Mouse (Mus musculus) midbrain, postnatal 0 days (tissue): ENCODE data around the gene Actr5. TPM values are rescaled to one million over a fixed set of nuclear protein-coding genes. Genes with fewer than 3 reads are reported as not detected.

ENCODE experiments used
- ATAC-seq: fragments of 200-750 bp; cut with Nextera tagmentation; 2 replicates; pipeline ENCODE4 v1.8.0; 2017; ENCODE audit warnings: moderate number of reproducible peaks, mild to moderate bottlenecking, moderate TSS enrichment, moderate library complexity; ENCODE audit not compliant: low FRiP score
- DNase-seq: peaks from one replicate; pipeline ENCODE4 v3.0.0-alpha.2; 2015; ENCODE audit warnings: low spot score
- H3K27ac ChIP-seq: fragments of 300-500 bp; sonication (generic); 2 replicates; pipeline ENCODE4 v1.5.1; 2014; ENCODE audit warnings: low read depth, mild to moderate bottlenecking, low read length, mixed read lengths
- H3K27me3 ChIP-seq: fragments of 300-500 bp; sonication (generic); 2 replicates; pipeline ENCODE4 v1.6.1; 2014; ENCODE audit warnings: low read length, control low read depth, mixed read lengths; ENCODE audit not compliant: insufficient read depth
- H3K36me3 ChIP-seq: fragments of 300-500 bp; sonication (generic); 2 replicates; pipeline ENCODE4 v1.6.1; 2014; ENCODE audit warnings: low read length, control low read depth, mixed read lengths; ENCODE audit not compliant: insufficient read depth
- H3K4me1 ChIP-seq: fragments of 300-500 bp; sonication (generic); 2 replicates; pipeline ENCODE4 v1.6.1; 2014; ENCODE audit warnings: mild to moderate bottlenecking, control low read depth, antibody characterized with exemption, low read length, mixed read lengths; ENCODE audit not compliant: insufficient read depth
- H3K4me2 ChIP-seq: fragments of 300-500 bp; sonication (generic); 2 replicates; pipeline ENCODE4 v1.6.1; 2014; ENCODE audit warnings: low read depth, mild to moderate bottlenecking, low read length, mixed read lengths; ENCODE audit not compliant: poor library complexity, severe bottlenecking
- H3K4me3 ChIP-seq: fragments of 300-500 bp; sonication (generic); 2 replicates; pipeline ENCODE4 v1.5.1; 2014; ENCODE audit warnings: low read depth, mild to moderate bottlenecking, low read length, moderate library complexity
- H3K9ac ChIP-seq: fragments of 300-500 bp; sonication (generic); replicated peaks from 2 replicates; pipeline ENCODE4 v1.6.1; 2014; ENCODE audit warnings: mild to moderate bottlenecking, low read length, moderate library complexity, mixed read lengths; ENCODE audit not compliant: poor library complexity, severe bottlenecking
- H3K9me3 ChIP-seq: fragments of 300-500 bp; sonication (generic); 2 replicates; pipeline ENCODE4 v1.6.1; 2016; ENCODE audit warnings: low read length, control low read depth
- CTCF ChIP-seq: IDR thresholded peaks from 2 replicates; pipeline ENCODE4 v1.5.1; 2016; ENCODE audit warnings: antibody characterized with exemption, mild to moderate bottlenecking
- WGBS: fragments of 180-500 bp; shearing (Covaris S2); extraction: QIAGEN DNeasy Blood & Tissue Kit; methylation state at CpG from one replicate; pipeline ENCODE4 v1.1.7; 2014; 5-methylcytosine and 5-hydroxymethylcytosine counted together
- polyA plus RNA-seq: library from polyadenylated mRNA; unstranded; fragments of >200 nt; fragmentation: Nextera tagmentation; extraction: Ambion mirVana; gene quantifications from 2 replicates; pipeline ENCODE4 v1.2.1, GENCODE M21; 2015
- total RNA-seq: library from RNA; depleted of rRNA; stranded (reverse); fragments of >200 nt; gene quantifications from 2 replicates; pipeline ENCODE4 v1.2.3, GENCODE M21; 2014

Gene Actr5
- total and polyA plus RNA-seq, 2 experiments from 2014 or later, result 10.6 to 18.5 TPM

GRCm38 (mm10) chr2:158601326-158601725 is 23.4 kb upstream of the Actr5 start:
- H3K9me3 ChIP-seq, result no peaks in the 10 kb centered on the region
- H3K27ac ChIP-seq, result no peak overlapping the region
- ATAC-seq (no peak), DNase-seq (no peak)
- no peaks in the 10 kb centered on the region for H3K4me1 ChIP-seq
- H3K9ac ChIP-seq, result no peak overlapping the region
- no peaks in the 10 kb centered on the region for H3K36me3 ChIP-seq
- no peak for TF ChIP-seq CTCF
- no peaks in the 10 kb centered on the region for H3K27me3 ChIP-seq
- 86% methylated on average over 1 of the region's 1 CpGs for WGBS
- H3K4me2 ChIP-seq, result no peak overlapping the region
- no peak overlapping the region for H3K4me3 ChIP-seq

- Histone ChIP-seq H3K36me3 (no peaks in the 10 kb centered on the region), H3K9me3 (no peaks in the 10 kb centered on the region), H3K4me1 (no peaks in the 10 kb centered on the region), H3K27me3 (no peaks in the 10 kb centered on the region), H3K27ac (peak overlapping the region; percentile 21; the same call in 1 of the 2 replicates), H3K4me2 (peak overlapping the region; percentile 28; the same call in 1 of the 2 replicates), H3K4me3 (no peak overlapping the region), H3K9ac (no peak overlapping the region)
- TF ChIP-seq CTCF, result no peak
- ATAC-seq (no peak), DNase-seq (peak; percentile 45)
- WGBS, result 23% methylated on average over 15 of the region's 15 CpGs
Observed at GRCm38 (mm10) chr2:158602663-158603062, 22.0 kb upstream of the Actr5 start.

DNA sequence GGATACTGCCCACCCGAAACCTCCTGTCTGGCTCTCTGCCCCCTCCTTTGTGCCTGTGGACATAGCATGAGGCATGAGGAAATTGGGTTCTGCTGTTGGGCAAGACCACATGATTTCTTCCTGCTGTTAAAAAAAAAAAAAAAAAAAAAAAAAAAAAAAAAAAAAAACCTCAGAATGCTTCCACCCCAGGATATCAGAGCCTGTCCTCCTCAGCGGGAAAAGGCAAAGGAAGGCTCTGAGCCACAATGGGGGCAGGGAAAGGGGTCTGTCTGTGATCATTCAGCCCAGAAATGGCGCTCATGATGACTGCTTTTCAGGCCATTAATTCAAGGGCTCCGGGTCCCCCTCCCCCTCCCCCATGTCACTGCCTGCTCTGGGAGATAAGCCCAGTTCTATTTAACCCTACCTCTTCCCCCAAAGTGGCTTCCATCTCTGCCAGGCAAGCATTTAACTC is 18.1 kb upstream of the Actr5 start:
- TF ChIP-seq CTCF, result no peak
- Histone ChIP-seq H3K4me3 (peak overlapping the region; percentile 40), H3K9me3 (no peaks in the 10 kb centered on the region), H3K4me1 (no peaks in the 10 kb centered on the region), H3K9ac (no peak overlapping the region; the same call in 1 of the 2 replicates), H3K27me3 (peaks cover 16% of the 10 kb centered on the region), H3K4me2 (peak overlapping the region; percentile 51), H3K36me3 (no peaks in the 10 kb centered on the region), H3K27ac (peak overlapping the region; percentile 69)
- DNase-seq (peak; percentile 75), ATAC-seq (no peak)
- WGBS, result 9% methylated on average over 4 of the region's 4 CpGs

DNA sequence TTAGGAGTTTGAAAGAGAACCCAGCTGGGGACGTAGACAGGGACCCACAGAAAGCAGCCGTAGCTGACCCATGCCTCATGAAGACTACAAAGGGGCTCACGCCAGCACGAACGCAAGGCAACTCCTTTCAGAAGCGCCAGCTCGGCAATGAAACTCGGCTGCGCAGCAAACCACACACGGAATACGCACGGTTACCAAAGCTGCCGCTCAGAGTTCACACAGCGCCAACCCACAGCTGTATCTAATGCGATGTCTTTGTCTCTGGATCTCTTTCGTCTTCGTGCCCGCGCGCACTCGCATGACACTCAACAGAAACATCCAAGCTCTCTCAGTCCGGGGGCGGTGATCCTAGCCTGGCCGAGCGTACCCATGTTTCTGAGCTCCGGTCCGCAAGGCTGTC is 15.0 kb upstream of the Actr5 start:
- DNase-seq (peak; percentile 47), ATAC-seq (no peak)
- under 1% methylated on average over 27 of the region's 27 CpGs for WGBS
- H3K4me1 ChIP-seq, result no peaks in the 10 kb centered on the region
- no peaks in the 10 kb centered on the region for H3K36me3 ChIP-seq
- peak overlapping the region; percentile 51 for H3K4me2 ChIP-seq
- peak overlapping the region; percentile 63 for H3K9ac ChIP-seq
- no peaks in the 10 kb centered on the region for H3K9me3 ChIP-seq
- peak overlapping the region; percentile 40 for H3K4me3 ChIP-seq
- peaks cover 33% of the 10 kb centered on the region for H3K27me3 ChIP-seq
- peak overlapping the region; percentile 79 for H3K27ac ChIP-seq
- TF ChIP-seq CTCF, result no peak

GRCm38 (mm10) chr2:158610488-158611325 is 14.0 kb upstream of the Actr5 start, which contains the start of gene Slc32a1:
Slc32a1 (plus strand) TSS chr2:158610767.
- DNase-seq, result peak; percentile 62
- peak within 1 kb of the TSS; percentile 40 for H3K4me3 ChIP-seq
- ATAC-seq, result peak; percentile 38; the same call in 1 of the 2 replicates
- peak; percentile 44 for TF ChIP-seq CTCF
- no peaks in the 10 kb centered on the region for H3K4me1 ChIP-seq
- under 1% methylated on average over 61 of the region's 77 CpGs for WGBS
- H3K27me3 ChIP-seq, result peaks cover 40% of the 10 kb centered on the region
- H3K27ac ChIP-seq, result peak within 1 kb of the TSS; percentile 79
- H3K36me3 ChIP-seq, result no peaks in the 10 kb centered on the region
- peak within 1 kb of the TSS; percentile 51 for H3K4me2 ChIP-seq
- no peaks in the 10 kb centered on the region for H3K9me3 ChIP-seq
- peak within 1 kb of the TSS; percentile 63 for H3K9ac ChIP-seq

DNA sequence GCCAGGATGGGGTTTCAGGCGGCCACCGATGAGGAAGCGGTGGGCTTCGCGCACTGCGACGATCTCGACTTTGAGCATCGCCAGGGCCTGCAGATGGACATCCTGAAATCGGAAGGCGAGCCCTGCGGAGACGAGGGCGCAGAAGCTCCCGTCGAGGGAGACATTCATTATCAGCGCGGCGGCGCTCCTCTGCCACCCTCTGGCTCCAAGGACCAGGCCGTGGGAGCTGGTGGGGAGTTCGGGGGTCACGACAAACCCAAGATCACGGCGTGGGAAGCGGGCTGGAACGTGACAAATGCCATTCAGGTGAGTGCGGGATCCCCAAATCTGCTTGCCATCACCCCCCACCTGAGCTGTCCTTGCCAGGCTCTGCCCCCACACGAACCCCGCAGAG is 13.4 kb upstream of the Actr5 start:
- Histone ChIP-seq H3K27me3 (peaks cover 40% of the 10 kb centered on the region), H3K27ac (peak overlapping the region; percentile 79), H3K36me3 (no peaks in the 10 kb centered on the region), H3K9me3 (no peaks in the 10 kb centered on the region), H3K4me1 (no peaks in the 10 kb centered on the region; the same call in 1 of the 2 replicates), H3K9ac (peak overlapping the region; percentile 63), H3K4me3 (peak overlapping the region; percentile 40), H3K4me2 (peak overlapping the region; percentile 51)
- ATAC-seq (no peak), DNase-seq (no peak)
- no peak for TF ChIP-seq CTCF
- under 1% methylated on average over 30 of the region's 30 CpGs for WGBS
